Mouse (Mus musculus) forebrain, embryonic 13.5 days (tissue): ENCODE measurements around the gene Taf8. TPM values are rescaled to one million over a fixed set of nuclear protein-coding genes. Genes with fewer than 3 reads are reported as not detected.

Source experiments
- ATAC-seq: fragments of 200-750 bp; cut with Nextera tagmentation; 2 replicates; pipeline ENCODE4 v1.8.0; 2017
- H3K27ac ChIP-seq: fragments of 300-500 bp; sonication (generic); 2 replicates; pipeline ENCODE4 v1.5.1; 2015; ENCODE audit warnings: inconsistent platforms, mild to moderate bottlenecking, moderate library complexity
- H3K27me3 ChIP-seq: fragments of 300-500 bp; sonication (generic); 2 replicates; pipeline ENCODE4 v1.6.1; 2015; ENCODE audit warnings: mild to moderate bottlenecking, inconsistent platforms
- H3K36me3 ChIP-seq: fragments of 300-500 bp; sonication (generic); 2 replicates; pipeline ENCODE4 v1.6.1; 2015; ENCODE audit warnings: mild to moderate bottlenecking, inconsistent platforms; ENCODE audit not compliant: poor library complexity, severe bottlenecking
- H3K4me1 ChIP-seq: fragments of 300-500 bp; sonication (generic); 2 replicates; pipeline ENCODE4 v1.6.1; 2015; ENCODE audit warnings: inconsistent platforms
- H3K4me2 ChIP-seq: fragments of 300-500 bp; sonication (generic); 2 replicates; pipeline ENCODE4 v1.6.1; 2015; ENCODE audit warnings: inconsistent platforms, mild to moderate bottlenecking, moderate library complexity
- H3K4me3 ChIP-seq: fragments of 300-500 bp; sonication (generic); 2 replicates; pipeline ENCODE4 v1.5.1; 2015; ENCODE audit warnings: mild to moderate bottlenecking, inconsistent platforms
- H3K9ac ChIP-seq: fragments of 300-500 bp; sonication (generic); 2 replicates; pipeline ENCODE4 v1.6.1; 2015; ENCODE audit warnings: mild to moderate bottlenecking, inconsistent platforms
- H3K9me3 ChIP-seq: fragments of 300-500 bp; sonication (generic); replicated peaks from 2 replicates; pipeline ENCODE4 v1.6.1; 2016; ENCODE audit warnings: inconsistent platforms
- WGBS: fragments of 180-500 bp; shearing (Covaris S2); methylation state at CpG from one replicate; pipeline ENCODE4 v1.1.7; 2015; 5-methylcytosine and 5-hydroxymethylcytosine counted together
- polyA plus RNA-seq: library from polyadenylated mRNA; unstranded; fragments of >200 nt; fragmentation: Nextera tagmentation; extraction: Ambion mirVana; gene quantifications from 2 replicates; pipeline ENCODE4 v1.2.1, GENCODE M21; 2015

Gene Taf8
- polyA plus RNA-seq, 1 experiment from 2014 or later = 26.5 TPM

DNA sequence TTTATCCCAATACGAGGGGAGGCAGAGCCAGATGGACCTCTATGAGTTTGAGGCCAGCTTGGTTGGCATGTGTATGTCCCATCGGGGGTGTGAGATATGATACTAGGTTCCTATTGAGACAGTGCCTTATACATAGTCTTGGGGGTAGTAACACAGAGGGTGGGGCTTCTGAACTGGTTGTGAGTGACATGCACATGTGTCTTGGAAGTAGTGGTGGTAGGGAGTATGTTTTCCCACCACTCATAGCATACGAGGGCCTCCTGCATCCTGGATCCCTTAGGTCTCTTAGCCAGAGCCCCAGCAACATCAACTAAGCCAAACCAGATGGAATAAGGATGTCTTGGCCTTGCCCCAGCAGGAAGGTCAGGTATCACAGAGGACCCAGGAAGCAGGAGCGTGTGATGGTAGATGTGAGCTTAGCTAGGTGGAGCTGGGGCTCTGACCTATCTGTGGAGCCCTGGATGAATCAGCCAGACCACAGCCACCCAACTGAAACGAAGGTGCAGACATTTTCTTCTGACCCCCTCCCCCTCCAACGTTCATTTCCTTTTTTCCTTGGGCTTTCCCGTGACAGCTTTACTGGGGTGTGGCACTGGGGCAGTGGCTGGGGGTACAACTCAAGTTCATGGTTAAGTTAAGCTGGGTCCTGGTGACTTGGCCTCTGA lies 13.2 kb upstream of the Taf8 start:
- Histone ChIP-seq H3K4me2 (no peak overlapping the region), H3K4me3 (no peak overlapping the region), H3K4me1 (peaks cover 14% of the 10 kb centered on the region; the same call in 1 of the 2 replicates), H3K9ac (no peak overlapping the region), H3K27ac (no peak overlapping the region), H3K27me3 (no peaks in the 10 kb centered on the region; the same call in 1 of the 2 replicates), H3K36me3 (no peaks in the 10 kb centered on the region), H3K9me3 (no peaks in the 10 kb centered on the region)
- 83% methylated on average over 7 of the region's 7 CpGs for WGBS
- no peak for ATAC-seq

DNA sequence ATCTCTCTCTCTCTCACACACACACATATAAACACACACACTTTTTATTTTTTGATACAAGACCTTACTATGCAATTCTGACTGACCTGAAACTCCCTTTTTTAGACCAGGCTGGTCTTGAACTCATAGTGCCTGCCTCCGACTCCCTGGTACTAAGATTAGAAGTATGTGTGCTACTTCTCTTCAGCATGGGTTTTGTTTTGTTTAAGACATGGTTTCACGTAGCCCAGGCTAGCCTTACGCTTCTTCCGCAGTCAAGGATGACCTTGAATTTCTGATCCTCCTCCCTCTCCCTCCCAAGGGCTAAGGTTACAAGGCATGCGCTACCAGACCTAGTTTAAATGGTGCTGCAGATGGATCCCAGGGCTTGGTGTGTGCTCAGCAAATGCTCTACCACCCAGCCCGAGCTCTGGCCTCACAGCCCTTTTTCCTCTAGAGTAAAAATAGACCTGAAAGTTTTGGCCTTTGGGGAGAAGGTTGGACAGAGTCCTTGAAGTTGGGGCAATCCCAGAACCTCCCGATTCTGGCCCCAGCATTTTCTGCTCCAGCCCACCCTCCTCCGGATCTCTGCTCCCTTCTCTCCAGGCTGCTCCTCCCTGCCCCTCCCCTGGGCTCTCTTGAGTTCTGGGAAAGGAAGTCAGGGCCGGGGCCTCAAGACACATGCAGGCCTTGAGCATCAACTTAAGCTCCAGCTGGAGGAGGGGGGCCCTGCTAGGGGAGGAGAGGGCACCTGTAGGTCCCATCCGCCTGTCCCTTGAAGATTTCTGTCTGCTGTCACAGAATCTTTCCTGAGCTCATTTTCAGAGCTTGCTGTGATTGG lies 11.1 kb upstream of the Taf8 start:
- Histone ChIP-seq H3K9me3 (no peaks in the 10 kb centered on the region), H3K9ac (no peak overlapping the region), H3K4me3 (no peak overlapping the region), H3K36me3 (no peaks in the 10 kb centered on the region), H3K4me1 (peaks cover 14% of the 10 kb centered on the region), H3K27me3 (no peaks in the 10 kb centered on the region; the same call in 1 of the 2 replicates), H3K27ac (no peak overlapping the region), H3K4me2 (no peak overlapping the region)
- no peak for ATAC-seq
- WGBS = 75% methylated on average over 10 of the region's 10 CpGs

DNA sequence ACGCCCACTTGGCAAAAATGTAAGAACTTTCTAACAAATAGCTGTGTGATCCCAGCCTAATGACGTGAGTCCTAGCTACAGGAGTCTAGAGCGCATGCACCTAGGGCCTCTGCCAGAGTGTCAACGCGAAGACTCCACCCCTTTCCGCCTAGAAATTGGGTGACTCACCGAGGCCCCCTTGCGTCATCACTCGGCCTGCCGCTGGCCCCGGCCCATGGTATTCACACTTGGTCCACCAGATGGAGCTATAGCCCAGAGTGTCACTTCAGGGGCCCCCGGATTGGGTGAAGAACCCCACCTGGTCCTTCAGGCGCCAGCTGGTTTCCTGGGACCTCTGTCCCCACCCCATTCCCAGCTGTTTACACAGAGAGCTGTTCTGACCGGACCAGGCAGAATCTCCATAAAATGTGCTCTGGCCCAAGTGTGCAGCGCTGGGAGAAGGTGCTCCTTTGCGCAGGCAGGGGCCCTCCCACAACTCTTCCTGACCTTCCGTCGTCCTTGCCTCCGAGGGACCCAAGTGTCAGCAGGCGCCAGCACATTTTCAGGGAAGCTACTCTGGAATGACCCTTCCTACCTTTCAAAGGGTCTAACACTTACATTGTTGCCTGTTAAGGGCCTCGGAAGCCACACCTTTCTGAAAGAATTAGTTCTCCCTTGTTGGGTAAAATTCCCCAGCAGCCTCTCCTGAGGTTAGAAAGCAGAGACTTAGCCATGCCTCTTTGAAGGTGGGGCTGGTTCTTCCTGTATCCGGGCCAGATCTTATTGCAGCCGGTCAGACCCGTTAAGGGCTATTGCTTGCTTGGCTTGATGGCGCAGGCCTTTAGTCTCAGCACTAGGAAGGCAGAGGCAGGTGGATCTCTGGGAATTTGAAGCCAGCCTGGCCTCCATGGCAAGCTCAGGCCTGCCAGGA lies 9.3 kb upstream of the Taf8 start:
- Histone ChIP-seq H3K4me1 (peaks cover 14% of the 10 kb centered on the region), H3K27ac (no peak overlapping the region), H3K36me3 (no peaks in the 10 kb centered on the region), H3K27me3 (no peaks in the 10 kb centered on the region; the same call in 1 of the 2 replicates), H3K9ac (no peak overlapping the region), H3K4me2 (peak overlapping the region; percentile 42), H3K4me3 (no peak overlapping the region; the same call in 1 of the 2 replicates), H3K9me3 (no peaks in the 10 kb centered on the region)
- ATAC-seq = peak; percentile 88
- WGBS = 16% methylated on average over 25 of the region's 25 CpGs

DNA sequence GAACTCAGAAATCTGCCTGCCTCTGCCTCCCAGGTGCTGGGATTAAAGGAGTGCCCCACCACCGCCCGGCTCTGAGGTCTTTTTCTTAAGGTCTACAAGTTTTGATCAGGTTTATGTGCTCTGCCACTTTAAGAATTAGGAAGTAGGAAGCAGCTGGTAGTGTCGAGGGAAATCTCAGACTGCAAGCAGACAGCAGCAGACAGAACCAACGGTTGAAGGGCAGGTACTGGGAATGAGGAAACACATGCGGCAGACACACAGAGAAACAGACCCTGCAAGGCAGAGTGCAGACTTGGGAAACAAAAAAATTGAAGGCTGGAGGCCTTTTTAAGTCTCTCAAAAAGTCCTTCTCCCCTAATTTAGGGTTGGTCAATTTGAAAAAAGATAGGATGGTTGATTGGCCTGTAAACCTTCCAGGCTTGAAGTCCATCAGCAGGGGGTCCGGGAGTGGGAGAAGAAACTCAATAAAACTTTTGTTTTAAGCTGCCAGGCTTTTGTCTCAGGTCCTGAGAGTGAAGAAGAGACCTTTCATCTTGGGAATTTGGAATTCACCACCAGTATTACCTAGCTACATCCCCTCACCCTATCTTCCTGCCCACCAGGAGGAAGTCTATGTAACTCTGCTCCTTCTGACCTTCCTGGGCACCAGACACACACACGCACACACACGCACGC lies 7.1 kb upstream of the Taf8 start:
- H3K4me3 ChIP-seq = no peak overlapping the region
- no peaks in the 10 kb centered on the region for H3K36me3 ChIP-seq
- H3K27me3 ChIP-seq = peaks cover 5% of the 10 kb centered on the region
- H3K4me2 ChIP-seq = no peak overlapping the region
- no peak for ATAC-seq
- no peaks in the 10 kb centered on the region for H3K9me3 ChIP-seq
- peaks cover 22% of the 10 kb centered on the region for H3K4me1 ChIP-seq
- no peak overlapping the region for H3K9ac ChIP-seq
- WGBS = 62% methylated on average over 9 of the region's 9 CpGs
- H3K27ac ChIP-seq = no peak overlapping the region

DNA sequence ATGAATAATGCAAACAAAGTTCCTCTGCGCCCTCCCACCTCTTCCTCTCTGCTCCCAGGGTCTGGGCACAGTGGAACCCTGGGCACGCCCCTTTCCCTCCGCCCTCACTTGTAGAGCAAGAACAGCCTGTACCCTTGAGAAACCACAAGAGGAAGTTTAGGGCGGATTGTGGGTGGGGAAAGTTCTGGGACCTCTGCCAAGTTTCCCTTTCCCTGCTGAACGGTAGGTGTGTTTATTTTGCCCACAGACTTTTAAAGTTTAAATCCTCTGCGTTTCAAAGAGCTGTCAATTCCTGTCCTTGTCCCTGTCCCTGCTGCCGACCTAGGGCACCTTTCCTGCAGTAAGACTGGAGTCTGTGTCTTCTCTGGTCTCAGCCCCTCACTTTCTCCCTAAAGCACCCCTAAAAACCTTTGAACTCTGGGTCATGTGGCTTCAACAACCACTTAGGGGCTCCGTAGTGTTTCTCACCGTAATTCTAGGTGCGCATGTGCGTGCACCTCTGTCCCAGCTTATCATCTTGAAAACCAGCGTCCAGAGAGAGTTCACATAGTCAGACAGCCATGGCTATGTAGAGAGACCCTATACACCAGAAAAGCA lies 6.0 kb upstream of the Taf8 start:
- WGBS = 52% methylated on average over 12 of the region's 12 CpGs
- H3K36me3 ChIP-seq = no peaks in the 10 kb centered on the region
- no peak overlapping the region for H3K9ac ChIP-seq
- H3K9me3 ChIP-seq = no peaks in the 10 kb centered on the region
- no peak for ATAC-seq
- peaks cover 9% of the 10 kb centered on the region for H3K27me3 ChIP-seq
- H3K4me1 ChIP-seq = peaks cover 22% of the 10 kb centered on the region
- no peak overlapping the region for H3K4me2 ChIP-seq
- H3K4me3 ChIP-seq = no peak overlapping the region
- no peak overlapping the region for H3K27ac ChIP-seq

DNA sequence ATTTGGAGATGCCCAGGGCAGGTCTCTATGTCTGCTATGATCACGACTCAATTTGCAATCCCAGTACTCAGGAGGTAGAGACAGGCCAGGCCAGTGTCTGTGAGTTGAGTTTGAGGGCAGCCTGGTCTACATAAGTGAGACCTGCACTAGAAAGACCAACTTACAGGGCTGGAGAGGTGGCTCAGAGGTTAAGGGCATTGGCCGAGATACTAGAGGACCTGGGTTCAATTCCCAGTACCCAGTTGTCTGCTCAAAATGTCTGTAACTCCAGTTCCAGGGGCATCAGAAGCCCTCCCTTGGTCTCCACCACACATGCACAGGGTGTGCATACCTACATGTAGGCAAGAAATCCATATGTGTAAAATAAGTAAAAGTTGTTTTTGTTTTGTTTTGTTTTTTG lies 5.4 kb upstream of the Taf8 start:
- Histone ChIP-seq H3K4me1 (peaks cover 22% of the 10 kb centered on the region), H3K27ac (no peak overlapping the region), H3K36me3 (no peaks in the 10 kb centered on the region), H3K9ac (no peak overlapping the region), H3K4me2 (no peak overlapping the region), H3K4me3 (no peak overlapping the region), H3K27me3 (peaks cover 9% of the 10 kb centered on the region), H3K9me3 (no peaks in the 10 kb centered on the region)
- WGBS = 86% methylated on average over 2 of the region's 2 CpGs
- no peak for ATAC-seq

DNA sequence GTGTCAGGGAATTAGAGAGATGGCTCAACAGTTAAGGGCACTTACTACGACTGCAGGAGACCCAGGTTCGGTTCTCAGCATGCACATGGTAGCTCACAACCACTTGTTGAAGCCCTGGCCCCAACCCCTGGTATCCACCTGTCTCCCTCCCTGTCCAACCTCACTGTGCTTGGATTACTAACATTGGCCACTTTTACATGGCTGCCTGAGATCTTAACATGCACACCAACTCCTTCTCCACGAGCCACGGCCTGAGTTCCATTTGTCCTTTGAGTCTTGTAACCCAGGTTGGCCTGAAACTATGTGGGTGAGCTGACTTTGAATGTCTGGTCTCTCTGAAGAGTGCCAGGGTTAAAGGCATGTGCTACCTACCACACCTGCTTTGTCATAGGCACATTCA lies 4.6 kb upstream of the Taf8 start:
- Histone ChIP-seq H3K36me3 (no peaks in the 10 kb centered on the region), H3K9ac (no peak overlapping the region), H3K4me2 (no peak overlapping the region), H3K9me3 (no peaks in the 10 kb centered on the region), H3K4me3 (no peak overlapping the region), H3K27me3 (peaks cover 9% of the 10 kb centered on the region), H3K4me1 (peaks cover 22% of the 10 kb centered on the region), H3K27ac (no peak overlapping the region)
- no peak for ATAC-seq
- 91% methylated on average over 4 of the region's 4 CpGs for WGBS

DNA sequence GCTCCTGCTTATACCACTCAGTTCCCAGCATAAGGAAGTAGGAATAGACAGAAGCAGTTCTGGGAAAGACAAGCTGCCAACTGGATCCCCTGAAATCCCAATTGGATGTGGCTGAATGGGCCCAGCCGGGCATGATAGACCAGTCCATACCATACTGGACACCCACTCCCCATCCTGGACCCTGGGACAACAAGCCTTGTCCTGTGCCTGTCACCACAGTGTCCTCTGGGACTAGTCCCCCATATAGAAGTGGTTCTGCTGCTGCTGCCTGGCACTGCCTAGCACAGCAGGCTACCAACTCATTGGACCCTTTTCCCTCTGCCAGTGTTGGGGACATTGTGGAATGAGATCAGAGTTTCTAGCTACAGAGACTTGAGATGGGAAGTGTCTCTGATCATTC lies 4.0 kb upstream of the Taf8 start:
- ATAC-seq = no peak
- peaks cover 22% of the 10 kb centered on the region for H3K4me1 ChIP-seq
- 78% methylated on average over 1 of the region's 1 CpGs for WGBS

DNA sequence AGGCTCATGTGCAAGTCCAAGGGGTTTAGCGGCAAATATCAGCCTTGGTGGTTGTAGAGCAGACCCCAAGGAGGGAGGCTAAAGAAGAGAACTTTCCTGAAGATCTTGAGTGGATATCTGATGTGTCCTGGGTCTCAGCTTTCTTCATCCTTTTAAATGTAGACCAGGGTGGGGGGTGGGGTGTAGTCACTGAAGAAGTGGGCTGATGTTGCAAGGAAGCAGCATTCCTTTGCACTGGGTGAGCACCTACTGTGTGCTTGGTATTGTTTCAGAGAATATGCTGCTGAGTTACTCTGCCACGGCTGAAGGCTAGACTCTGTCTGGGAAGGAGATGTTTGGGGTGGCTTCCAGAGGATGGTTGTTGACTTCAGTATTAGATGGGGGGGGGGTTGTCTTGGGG lies 3.5 kb upstream of the Taf8 start:
- no peak overlapping the region for H3K4me3 ChIP-seq
- ATAC-seq = no peak
- H3K27me3 ChIP-seq = peaks cover 9% of the 10 kb centered on the region
- H3K9me3 ChIP-seq = no peaks in the 10 kb centered on the region
- H3K27ac ChIP-seq = no peak overlapping the region
- peak overlapping the region; percentile 61; the same call in 1 of the 2 replicates for H3K4me2 ChIP-seq
- H3K4me1 ChIP-seq = peaks cover 24% of the 10 kb centered on the region
- H3K9ac ChIP-seq = no peak overlapping the region
- WGBS = 73% methylated on average over 2 of the region's 2 CpGs
- 0 out of 2 replicates have a peak, but pooled peaks cover under 1% of the 10 kb centered on the region for H3K36me3 ChIP-seq

More for the DNA sequence above, 4.0 kb upstream of the Taf8 start:
- Histone ChIP-seq H3K27ac (no peak overlapping the region), H3K9ac (no peak overlapping the region; the same call in 1 of the 2 replicates), H3K36me3 (no peaks in the 10 kb centered on the region), H3K9me3 (no peaks in the 10 kb centered on the region), H3K27me3 (peaks cover 9% of the 10 kb centered on the region), H3K4me3 (no peak overlapping the region), H3K4me2 (no peak overlapping the region)

DNA sequence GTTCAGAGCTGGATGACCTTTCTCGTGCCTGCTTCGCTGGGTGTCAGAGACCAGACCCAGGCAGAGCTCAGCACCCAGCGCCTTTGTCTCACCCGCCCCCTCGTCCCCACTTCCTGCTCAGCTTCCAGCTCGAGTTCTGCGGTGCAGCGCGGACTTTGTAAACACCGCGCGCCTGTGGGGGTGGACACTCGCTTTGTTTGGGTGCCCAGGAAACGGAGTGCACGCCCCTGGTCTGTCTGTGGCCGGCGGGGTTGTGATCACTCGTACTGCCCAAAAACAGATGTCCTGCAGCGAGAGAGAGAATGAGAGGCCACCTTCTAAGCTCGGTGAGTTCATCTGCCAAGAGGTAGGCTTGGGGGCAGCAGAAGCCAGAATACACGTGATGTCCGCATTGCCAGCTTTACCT lies 2.9 kb upstream of the Taf8 start, which contains the start of gene Ccnd3:
TSS of gene Ccnd3 (plus strand) at position 111 of the 406 bp plus-strand sequence.
- Histone ChIP-seq H3K27me3 (peaks cover 9% of the 10 kb centered on the region), H3K4me3 (peak within 1 kb of the TSS; percentile 28), H3K36me3 (0 out of 2 replicates have a peak, but pooled peaks cover 6% of the 10 kb centered on the region), H3K9me3 (no peaks in the 10 kb centered on the region), H3K4me1 (peaks cover 24% of the 10 kb centered on the region), H3K27ac (no peak within 1 kb of the TSS), H3K9ac (peak within 1 kb of the TSS; percentile 55), H3K4me2 (peak within 1 kb of the TSS; percentile 61)
- no peak for ATAC-seq
- WGBS = 3% methylated on average over 22 of the region's 22 CpGs

DNA sequence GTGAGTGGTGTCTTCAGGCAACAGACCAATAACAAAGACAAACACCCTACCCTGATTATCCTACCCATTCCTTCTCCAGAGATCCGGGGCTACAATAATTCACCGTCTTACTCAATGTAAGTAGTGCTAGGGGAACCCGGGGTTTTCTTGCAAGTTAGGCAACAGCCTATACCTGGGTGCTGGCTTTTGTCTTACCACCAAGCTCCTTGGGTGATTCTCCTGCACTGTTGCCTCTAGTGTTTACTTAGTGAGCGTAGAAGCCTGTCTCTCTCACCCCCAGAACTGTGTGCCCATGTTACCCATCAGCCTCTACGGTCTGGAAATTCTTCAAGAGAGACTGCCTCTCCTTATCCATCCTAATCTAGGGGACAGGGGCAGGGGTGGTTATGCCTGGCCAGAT lies 2.1 kb upstream of the Taf8 start:
- H3K9me3 ChIP-seq = no peaks in the 10 kb centered on the region
- peak overlapping the region; percentile 55; the same call in 1 of the 2 replicates for H3K9ac ChIP-seq
- peak overlapping the region; percentile 61 for H3K4me2 ChIP-seq
- no peak for ATAC-seq
- no peak overlapping the region for H3K27ac ChIP-seq
- peaks cover 24% of the 10 kb centered on the region for H3K4me1 ChIP-seq
- 79% methylated on average over 5 of the region's 5 CpGs for WGBS
- peaks cover 9% of the 10 kb centered on the region for H3K27me3 ChIP-seq
- H3K4me3 ChIP-seq = 0 out of 2 replicates have a peak overlapping the region, but pooled peaks have one; percentile 28
- H3K36me3 ChIP-seq = peaks cover 10% of the 10 kb centered on the region
